ENCODE assay signal across 23 mouse cellular contexts in the genomic region with DNA sequence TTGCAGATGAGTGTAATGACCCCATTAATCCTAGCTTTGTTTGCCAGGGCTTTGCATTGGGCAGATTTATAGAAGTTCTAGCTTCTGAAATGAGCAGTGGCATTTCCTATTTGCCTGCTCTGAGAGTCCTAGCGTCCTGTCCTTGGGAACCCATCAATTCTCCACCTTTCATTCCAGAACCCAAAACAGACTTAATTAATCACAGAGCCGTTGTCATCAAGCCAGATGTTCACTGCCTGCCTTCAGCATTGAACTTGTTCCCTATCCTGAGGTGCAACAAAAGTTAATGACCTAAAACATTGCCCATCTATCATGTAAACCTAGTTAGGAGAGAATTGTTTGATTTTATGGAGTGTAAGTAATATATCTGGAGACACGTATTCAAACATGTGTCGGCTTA.
DNase-seq lines count a peak whose midpoint lies in the region; ATAC-seq and TF ChIP-seq lines count a peak whose summit lies in the region.
"Had no signal": no experiment of that assay in that cellular context is flagged by ENCODE, and none has a peak within 500 bp of the region (broad histone marks: within the 10 kb centered on the region; RNA-seq: fewer than 3 reads in every experiment).

No protein-coding gene starts in this region.

- no peaks in the 10 kb centered on the region for H3K9me3 ChIP-seq in kidney, embryonic 15.5 days (replicated peaks)
- H3K9me3 ChIP-seq in liver, embryonic 13.5 days (replicated peaks) = no peaks in the 10 kb centered on the region
- no peaks in the 10 kb centered on the region for H3K9me3 ChIP-seq in liver, postnatal 0 days (ENCODE audit: low read length)
- H3K9me3 ChIP-seq in liver, embryonic 15.5 days (replicated peaks) = no peaks in the 10 kb centered on the region
- no peaks in the 10 kb centered on the region for H3K9me3 ChIP-seq in forebrain, embryonic 13.5 days (replicated peaks)
- H3K9me3 ChIP-seq: embryonic facial prominence, embryonic 10.5 days; forebrain, embryonic 10.5 days; G1E; hindbrain, embryonic 13.5 days; lung, embryonic 15.5 days; midbrain, embryonic 15.5 days had no signal

- ATAC-seq in kidney, embryonic 15.5 days (replicated peaks; ENCODE audit: low FRiP score) = no peak
- ATAC-seq in liver, embryonic 13.5 days (ENCODE audit: low read depth) = no peak
- ATAC-seq in liver, postnatal 0 days = no peak
- ATAC-seq in liver, embryonic 15.5 days (ENCODE audit: insufficient read depth) = no peak
- no peak for ATAC-seq in forebrain, embryonic 13.5 days
- ATAC-seq: forebrain, postnatal 0 days; inflammation-experienced regulatory T-cells, adult 6 months; midbrain, embryonic 15.5 days had no signal

- 52% methylated on average over 4 of the region's 4 CpGs for WGBS in kidney, adult 2 months
- WGBS in kidney, embryonic 15.5 days = 22% methylated on average over 4 of the region's 4 CpGs
- WGBS in liver, embryonic 13.5 days (ENCODE audit: insufficient replicate concordance) = 76% methylated on average over 4 of the region's 4 CpGs
- 82% methylated on average over 4 of the region's 4 CpGs for WGBS in liver, postnatal 0 days (ENCODE audit: insufficient replicate concordance)
- WGBS in liver, embryonic 15.5 days (ENCODE audit: insufficient replicate concordance) = 75% methylated on average over 4 of the region's 4 CpGs
- 71% methylated on average over 4 of the region's 4 CpGs for WGBS in forebrain, embryonic 13.5 days

- TF ChIP-seq POLR2A in kidney, adult 2 months (IDR thresholded peaks at IDR 0.05; ENCODE audit: low read depth, low read length) = no peak

- no peak overlapping the region for H3K27ac ChIP-seq in kidney, adult 2 months (ENCODE audit: insufficient read depth, low read depth, low read length)
- H3K27ac ChIP-seq in kidney, embryonic 15.5 days = no peak overlapping the region
- H3K27ac ChIP-seq in liver, embryonic 13.5 days = peak overlapping the region; percentile 61
- H3K27ac ChIP-seq in liver, postnatal 0 days (ENCODE audit: low read depth) = no peak overlapping the region
- H3K27ac ChIP-seq in liver, embryonic 15.5 days (replicated peaks) = peak overlapping the region; percentile 67
- H3K27ac ChIP-seq in forebrain, embryonic 13.5 days = no peak overlapping the region
- H3K27ac ChIP-seq: embryonic facial prominence, embryonic 10.5 days; forebrain, embryonic 10.5 days; layer of hippocampus, adult 2 months; lung, embryonic 15.5 days; midbrain, embryonic 15.5 days had no signal

- 0 out of 2 replicates have a peak, but pooled peaks cover 6% of the 10 kb centered on the region for H3K4me1 ChIP-seq in kidney, adult 2 months (ENCODE audit: control insufficient read depth, insufficient read depth, low read length)
- H3K4me1 ChIP-seq in kidney, embryonic 15.5 days = peaks cover 9% of the 10 kb centered on the region; the same call in 1 of the 2 replicates
- H3K4me1 ChIP-seq in liver, embryonic 13.5 days (replicated peaks) = peaks cover 60% of the 10 kb centered on the region
- peaks cover 2% of the 10 kb centered on the region; the same call in 1 of the 2 replicates for H3K4me1 ChIP-seq in liver, postnatal 0 days (ENCODE audit: insufficient read depth)
- H3K4me1 ChIP-seq in liver, embryonic 15.5 days (replicated peaks) = peaks cover 54% of the 10 kb centered on the region
- peaks cover 10% of the 10 kb centered on the region; the same call in 1 of the 2 replicates for H3K4me1 ChIP-seq in forebrain, embryonic 13.5 days
- H3K4me1 ChIP-seq: lung, embryonic 15.5 days; midbrain, embryonic 15.5 days had no signal

- no peaks in the 10 kb centered on the region for H3K27me3 ChIP-seq in kidney, adult 2 months (replicated peaks; ENCODE audit: control insufficient read depth, insufficient read depth, low read length)
- H3K27me3 ChIP-seq in kidney, embryonic 15.5 days = no peaks in the 10 kb centered on the region
- no peaks in the 10 kb centered on the region for H3K27me3 ChIP-seq in liver, embryonic 13.5 days
- H3K27me3 ChIP-seq in liver, postnatal 0 days (ENCODE audit: insufficient read depth, low read length) = no peaks in the 10 kb centered on the region
- H3K27me3 ChIP-seq in liver, embryonic 15.5 days = no peaks in the 10 kb centered on the region
- H3K27me3 ChIP-seq in forebrain, embryonic 13.5 days = no peaks in the 10 kb centered on the region
- H3K27me3 ChIP-seq: CH12.LX; hindbrain, embryonic 13.5 days; lung, embryonic 15.5 days; midbrain, embryonic 15.5 days had no signal

- no peak overlapping the region for H3K4me2 ChIP-seq in kidney, embryonic 15.5 days
- no peak overlapping the region for H3K4me2 ChIP-seq in liver, embryonic 13.5 days
- no peak overlapping the region for H3K4me2 ChIP-seq in liver, postnatal 0 days (ENCODE audit: low read depth, low read length)
- no peak overlapping the region for H3K4me2 ChIP-seq in liver, embryonic 15.5 days
- H3K4me2 ChIP-seq in forebrain, embryonic 13.5 days = no peak overlapping the region
- H3K4me2 ChIP-seq: hindbrain, embryonic 13.5 days; lung, embryonic 15.5 days; midbrain, embryonic 15.5 days had no signal

- DNase-seq in kidney, adult 2 months = peak; percentile 29
- no peak for DNase-seq in liver, embryonic 13.5 days
- DNase-seq in liver, postnatal 0 days = no peak
- DNase-seq in embryo, embryonic 11 days = peak; percentile 33
- DNase-seq: adrenal gland, postnatal 14 days; B cell, adult 2 months; cerebellum, adult 2 months; cerebellum, postnatal 25 days; forebrain, postnatal 0 days; heart, postnatal 36 days; lung, postnatal 36 days had no signal

- no peak for TF ChIP-seq EP300 in liver, postnatal 0 days (IDR thresholded peaks at IDR 0.05; ENCODE audit: low read depth)

- no peak overlapping the region for H3K9ac ChIP-seq in kidney, embryonic 15.5 days
- no peak overlapping the region for H3K9ac ChIP-seq in liver, embryonic 13.5 days
- no peak overlapping the region for H3K9ac ChIP-seq in liver, postnatal 0 days (replicated peaks)
- H3K9ac ChIP-seq in liver, embryonic 15.5 days = no peak overlapping the region
- H3K9ac ChIP-seq in forebrain, embryonic 13.5 days = no peak overlapping the region
- H3K9ac ChIP-seq: forebrain, postnatal 0 days; hindbrain, embryonic 13.5 days; lung, embryonic 15.5 days; midbrain, embryonic 15.5 days had no signal

- H3K4me3 ChIP-seq in kidney, adult 2 months (ENCODE audit: insufficient read depth, low read depth, low read length) = no peak overlapping the region
- no peak overlapping the region for H3K4me3 ChIP-seq in kidney, embryonic 15.5 days (replicated peaks)
- H3K4me3 ChIP-seq in liver, embryonic 13.5 days (replicated peaks) = no peak overlapping the region
- H3K4me3 ChIP-seq in liver, postnatal 0 days (ENCODE audit: low read depth, low read length) = no peak overlapping the region
- H3K4me3 ChIP-seq in liver, embryonic 15.5 days (replicated peaks) = no peak overlapping the region
- H3K4me3 ChIP-seq in forebrain, embryonic 13.5 days = no peak overlapping the region
- H3K4me3 ChIP-seq: embryonic facial prominence, embryonic 10.5 days; forebrain, embryonic 10.5 days; hindbrain, embryonic 13.5 days; layer of hippocampus, adult 2 months; lung, embryonic 15.5 days; midbrain, embryonic 15.5 days had no signal

- no peak for TF ChIP-seq CTCF in kidney, adult 2 months (conservative IDR thresholded peaks at IDR 0.05; ENCODE audit: insufficient read depth, insufficient read length, low read depth, low read length)
- TF ChIP-seq CTCF in liver, postnatal 0 days (IDR thresholded peaks at IDR 0.05; ENCODE audit: low read depth) = no peak

- no peaks in the 10 kb centered on the region; the same call in 1 of the 2 replicates for H3K36me3 ChIP-seq in kidney, adult 2 months (ENCODE audit: control insufficient read depth, insufficient read depth, low read length)
- H3K36me3 ChIP-seq in kidney, embryonic 15.5 days = no peaks in the 10 kb centered on the region
- no peaks in the 10 kb centered on the region for H3K36me3 ChIP-seq in liver, embryonic 13.5 days
- H3K36me3 ChIP-seq in liver, postnatal 0 days (replicated peaks; ENCODE audit: insufficient read depth, low read length) = no peaks in the 10 kb centered on the region
- H3K36me3 ChIP-seq in liver, embryonic 15.5 days (replicated peaks) = no peaks in the 10 kb centered on the region
- peaks cover 5% of the 10 kb centered on the region; the same call in 1 of the 2 replicates for H3K36me3 ChIP-seq in forebrain, embryonic 13.5 days (ENCODE audit: poor library complexity, severe bottlenecking)
- H3K36me3 ChIP-seq: embryonic facial prominence, embryonic 10.5 days; lung, embryonic 15.5 days; midbrain, embryonic 15.5 days had no signal

Comparison
In these comparisons a context has a peak if more than half of its experiments do, and no peak if none do; other contexts are left out.
1. H3K27ac ChIP-seq: peak in liver, embryonic 13.5 days (single experiment) and liver, embryonic 15.5 days (single experiment); none in kidney, adult 2 months (single experiment), kidney, embryonic 15.5 days (single experiment), liver, postnatal 0 days (single experiment) and forebrain, embryonic 13.5 days (single experiment).
2. DNase-seq: peak in kidney, adult 2 months (single experiment) and embryo, embryonic 11 days (single experiment); none in liver, embryonic 13.5 days (single experiment) and liver, postnatal 0 days (single experiment).